Mouse (Mus musculus) E14TG2a.4 (cell line): Measurements from ENCODE around the gene Emc9.
A peak's percentile ranks its signal among the peaks of the same experiment; 100 is the strongest.

Experiments
- H3K27me3 ChIP-seq: 2 replicates; pipeline ENCODE4 v1.6.1; 2014; ENCODE audit warnings: low read length, control low read depth; ENCODE audit not compliant: insufficient read depth
- H3K36me3 ChIP-seq: 2 replicates; pipeline ENCODE4 v1.6.1; 2014; ENCODE audit warnings: low read length, control low read depth; ENCODE audit not compliant: insufficient read depth
- H3K4me1 ChIP-seq: replicated peaks from 2 replicates; pipeline ENCODE4 v1.6.1; 2014; ENCODE audit warnings: low read depth, low read length, control low read depth
- H3K4me3 ChIP-seq: replicated peaks from 2 replicates; pipeline ENCODE4 v1.5.1; 2014; ENCODE audit warnings: mild to moderate bottlenecking, low read length
- H3K9me3 ChIP-seq: 2 replicates; pipeline ENCODE4 v1.6.1; 2014; ENCODE audit warnings: low read length, control low read depth
- CTCF ChIP-seq: conservative IDR thresholded peaks from 2 replicates; pipeline ENCODE4 v1.5.1; 2014; ENCODE audit warnings: low read length
- NANOG ChIP-seq: IDR thresholded peaks from 2 replicates; pipeline ENCODE4 v1.6.1; 2014; ENCODE audit warnings: borderline replicate concordance, low read length, mixed read lengths
- POU5F1 ChIP-seq: IDR thresholded peaks from 2 replicates; pipeline ENCODE4 v1.6.1; 2014; ENCODE audit warnings: low read length, borderline replicate concordance

The Emc9 gene

GRCm38 (mm10) chr14:55584702-55585565 lies at the start of gene Emc9:
Emc9 (minus strand) TSS chr14:55585302.
- peaks cover 58% of the 10 kb centered on the region for H3K4me1 ChIP-seq
- TF ChIP-seq NANOG (no peak), POU5F1 (no peak), CTCF (no peak)
- H3K4me3 ChIP-seq = peak within 1 kb of the TSS; percentile 85
- no peaks in the 10 kb centered on the region for H3K9me3 ChIP-seq
- H3K27me3 ChIP-seq = peaks cover 5% of the 10 kb centered on the region
- peaks cover 41% of the 10 kb centered on the region for H3K36me3 ChIP-seq

- no peaks in the 10 kb centered on the region for H3K27me3 ChIP-seq
- H3K9me3 ChIP-seq = no peaks in the 10 kb centered on the region
- TF ChIP-seq POU5F1 (no peak), NANOG (no peak), CTCF (peak; percentile 92)
- H3K36me3 ChIP-seq = peaks cover 99% of the 10 kb centered on the region
- H3K4me1 ChIP-seq = peaks cover 53% of the 10 kb centered on the region
- no peak overlapping the region for H3K4me3 ChIP-seq
Observed at GRCm38 (mm10) chr14:55629312-55629711, 44.2 kb upstream of the Emc9 start.

- H3K27me3 ChIP-seq = no peaks in the 10 kb centered on the region
- H3K9me3 ChIP-seq = no peaks in the 10 kb centered on the region
- H3K36me3 ChIP-seq = peaks cover 97% of the 10 kb centered on the region
- peaks cover 53% of the 10 kb centered on the region for H3K4me1 ChIP-seq
- TF ChIP-seq POU5F1 (no peak), NANOG (no peak), CTCF (no peak)
- H3K4me3 ChIP-seq = no peak overlapping the region
Observed at GRCm38 (mm10) chr14:55628077-55628827, 43.1 kb upstream of the Emc9 start.

GRCm38 (mm10) chr14:55618486-55619195 lies 33.5 kb upstream of the Emc9 start:
- TF ChIP-seq POU5F1 (no peak), NANOG (no peak), CTCF (no peak)
- peaks cover 38% of the 10 kb centered on the region for H3K4me1 ChIP-seq

GRCm38 (mm10) chr14:55617822-55618221 lies 32.7 kb upstream of the Emc9 start, which contains the start of gene Rec8:
Rec8 (plus strand) TSS chr14:55618037.
- Histone ChIP-seq H3K9me3 (no peaks in the 10 kb centered on the region), H3K4me3 (peak within 1 kb of the TSS; percentile 61), H3K36me3 (no peaks in the 10 kb centered on the region), H3K4me1 (peaks cover 29% of the 10 kb centered on the region), H3K27me3 (peaks cover 25% of the 10 kb centered on the region)
- no peak for TF ChIP-seq CTCF
- no peak for TF ChIP-seq POU5F1
- TF ChIP-seq NANOG = no peak

More at GRCm38 (mm10) chr14:55618486-55619195, 33.5 kb upstream of the Emc9 start:
- H3K9me3 ChIP-seq = no peaks in the 10 kb centered on the region
- H3K27me3 ChIP-seq = peaks cover 25% of the 10 kb centered on the region
- peaks cover 2% of the 10 kb centered on the region; the same call in 1 of the 2 replicates for H3K36me3 ChIP-seq
- H3K4me3 ChIP-seq = peak overlapping the region; percentile 61

- no peak overlapping the region for H3K4me3 ChIP-seq
- H3K36me3 ChIP-seq = no peaks in the 10 kb centered on the region
- TF ChIP-seq CTCF = no peak
- no peak for TF ChIP-seq POU5F1
- no peak for TF ChIP-seq NANOG
- H3K4me1 ChIP-seq = peaks cover 23% of the 10 kb centered on the region
- H3K9me3 ChIP-seq = no peaks in the 10 kb centered on the region
- peaks cover 23% of the 10 kb centered on the region for H3K27me3 ChIP-seq
Observed at GRCm38 (mm10) chr14:55616844-55617243, 31.7 kb upstream of the Emc9 start.

- no peak for TF ChIP-seq POU5F1
- no peak for TF ChIP-seq NANOG
- TF ChIP-seq CTCF = no peak
- Histone ChIP-seq H3K4me1 (peaks cover 26% of the 10 kb centered on the region), H3K9me3 (no peaks in the 10 kb centered on the region), H3K4me3 (no peak overlapping the region), H3K36me3 (peaks cover 2% of the 10 kb centered on the region; the same call in 1 of the 2 replicates), H3K27me3 (peaks cover 23% of the 10 kb centered on the region)
Observed at GRCm38 (mm10) chr14:55615876-55616275, 30.8 kb upstream of the Emc9 start.

- Histone ChIP-seq H3K36me3 (peaks cover 12% of the 10 kb centered on the region), H3K4me3 (no peak overlapping the region), H3K4me1 (peaks cover 26% of the 10 kb centered on the region), H3K9me3 (no peaks in the 10 kb centered on the region), H3K27me3 (peaks cover 15% of the 10 kb centered on the region)
- TF ChIP-seq CTCF (no peak), POU5F1 (no peak), NANOG (no peak)
Observed at GRCm38 (mm10) chr14:55614565-55615178, 29.6 kb upstream of the Emc9 start.
